Mouse (Mus musculus): ENCODE measurements around the gene Armc2. TPM values are rescaled to one million over a fixed set of nuclear protein-coding genes. Genes with fewer than 3 reads are reported as not detected.

The Armc2 gene
- total RNA-seq (2021), result 10 to 100 TPM; 16.5 to 18.5 TPM

- intact Hi-C loops (cut with DNase I), result loop anchor here (10.0 kb wide), 1 partner anchor 257 kb away; the partner anchor contains the start of gene Foxo3
- DNase-seq, result peak; percentile 76
Measured at GRCm38 (mm10) chr10:42018016-42018949, at the start of gene Armc2. Gene Armc2 (minus strand): TSS chr10:42018442.

GRCm38 (mm10) chr10:42064446-42064845, 46.2 kb upstream of the Armc2 start:
- intact Hi-C loops (cut with DNase I), result no loop called here

GRCm38 (mm10) chr10:42059522-42059921, 41.3 kb upstream of the Armc2 start:
- intact Hi-C loops (cut with DNase I), result loop anchor here (2.0 kb wide), 1 partner anchor 51 kb away; no protein-coding TSS in a partner anchor
- no peak for DNase-seq

More at GRCm38 (mm10) chr10:42064446-42064845, 46.2 kb upstream of the Armc2 start:
- DNase-seq, result no peak

- intact Hi-C loops (cut with DNase I), result loop anchor here (2.0 kb wide), 1 partner anchor 49 kb away; no protein-coding TSS in a partner anchor
- no peak for DNase-seq
Measured at GRCm38 (mm10) chr10:42057746-42058145, 39.5 kb upstream of the Armc2 start.

- DNase-seq, result no peak
- intact Hi-C loops (cut with DNase I), result no loop called here
Measured at GRCm38 (mm10) chr10:42057231-42057601, 39.0 kb upstream of the Armc2 start.

GRCm38 (mm10) chr10:42056486-42057230, 38.4 kb upstream of the Armc2 start:
- DNase-seq, result no peak
- intact Hi-C loops (cut with DNase I), result no loop called here

GRCm38 (mm10) chr10:42055224-42056165, 37.3 kb upstream of the Armc2 start:
- no peak for DNase-seq
- intact Hi-C loops (cut with DNase I), result no loop called here

- intact Hi-C loops (cut with DNase I), result no loop called here
Measured at GRCm38 (mm10) chr10:42051069-42051468, 32.8 kb upstream of the Armc2 start.

GRCm38 (mm10) chr10:42048648-42049047, 30.4 kb upstream of the Armc2 start:
- intact Hi-C loops (cut with DNase I), result no loop called here
- DNase-seq, result no peak

More at GRCm38 (mm10) chr10:42051069-42051468, 32.8 kb upstream of the Armc2 start:
- no peak for DNase-seq

- DNase-seq, result no peak
- intact Hi-C loops (cut with DNase I), result no loop called here
Measured at GRCm38 (mm10) chr10:42044574-42044973, 26.3 kb upstream of the Armc2 start.

- DNase-seq, result no peak
- intact Hi-C loops (cut with DNase I), result no loop called here
Measured at GRCm38 (mm10) chr10:42043307-42043706, 25.1 kb upstream of the Armc2 start.

- DNase-seq, result no peak
- intact Hi-C loops (cut with DNase I), result no loop called here
Measured at GRCm38 (mm10) chr10:42042881-42043280, 24.6 kb upstream of the Armc2 start.

GRCm38 (mm10) chr10:42042087-42042486, 23.8 kb upstream of the Armc2 start:
- intact Hi-C loops (cut with DNase I), result no loop called here
- no peak for DNase-seq

- DNase-seq, result no peak
- intact Hi-C loops (cut with DNase I), result no loop called here
Measured at GRCm38 (mm10) chr10:42038571-42038970, 20.3 kb upstream of the Armc2 start.

GRCm38 (mm10) chr10:42037301-42037870, 19.1 kb upstream of the Armc2 start:
- DNase-seq, result no peak
- intact Hi-C loops (cut with DNase I), result no loop called here

GRCm38 (mm10) chr10:42036846-42037245, 18.6 kb upstream of the Armc2 start:
- DNase-seq, result no peak
- intact Hi-C loops (cut with DNase I), result no loop called here

GRCm38 (mm10) chr10:42033571-42033970, 15.3 kb upstream of the Armc2 start:
- DNase-seq, result no peak
- intact Hi-C loops (cut with DNase I), result no loop called here

- intact Hi-C loops (cut with DNase I), result no loop called here
- DNase-seq, result peak; percentile 90
Measured at GRCm38 (mm10) chr10:42031021-42031420, 12.8 kb upstream of the Armc2 start.

GRCm38 (mm10) chr10:42029502-42029901, 11.3 kb upstream of the Armc2 start:
- DNase-seq, result peak; percentile 13
- intact Hi-C loops (cut with DNase I), result no loop called here

GRCm38 (mm10) chr10:42027337-42027736, 9.1 kb upstream of the Armc2 start:
- no peak for DNase-seq
- intact Hi-C loops (cut with DNase I), result no loop called here

Data from left cerebral cortex, postnatal 4 days (tissue).